Mouse (Mus musculus) embryonic facial prominence, embryonic 13.5 days (tissue): ENCODE measurements around the gene Dab2ip. TPM values are rescaled to one million over a fixed set of nuclear protein-coding genes. Genes with fewer than 3 reads are reported as not detected.
A peak's percentile ranks its signal among the peaks of the same experiment; 100 is the strongest.

ENCODE experiments used
- ATAC-seq: fragments of 200-750 bp; cut with Nextera tagmentation; 2 replicates; pipeline ENCODE4 v1.8.0; 2017; ENCODE audit warnings: low read depth; ENCODE audit not compliant: insufficient number of reproducible peaks, insufficient read depth, low FRiP score, low TSS enrichment
- H3K27ac ChIP-seq: fragments of 300-500 bp; sonication (generic); 2 replicates; pipeline ENCODE4 v1.5.1; 2015; ENCODE audit warnings: moderate library complexity, mild to moderate bottlenecking, inconsistent platforms
- H3K27me3 ChIP-seq: fragments of 300-500 bp; sonication (generic); 2 replicates; pipeline ENCODE4 v1.6.1; 2015; ENCODE audit warnings: mild to moderate bottlenecking, inconsistent platforms
- H3K36me3 ChIP-seq: fragments of 300-500 bp; sonication (generic); 2 replicates; pipeline ENCODE4 v1.6.1; 2015; ENCODE audit warnings: mild to moderate bottlenecking, inconsistent platforms
- H3K4me1 ChIP-seq: fragments of 300-500 bp; sonication (generic); 2 replicates; pipeline ENCODE4 v1.6.1; 2015; ENCODE audit warnings: inconsistent platforms
- H3K4me2 ChIP-seq: fragments of 300-500 bp; sonication (generic); 2 replicates; pipeline ENCODE4 v1.6.1; 2015; ENCODE audit warnings: moderate library complexity, mild to moderate bottlenecking, inconsistent platforms
- H3K4me3 ChIP-seq: fragments of 300-500 bp; sonication (generic); 2 replicates; pipeline ENCODE4 v1.5.1; 2015; ENCODE audit warnings: mild to moderate bottlenecking, inconsistent platforms
- H3K9ac ChIP-seq: fragments of 300-500 bp; sonication (generic); 2 replicates; pipeline ENCODE4 v1.6.1; 2015; ENCODE audit warnings: mild to moderate bottlenecking, inconsistent platforms
- H3K9me3 ChIP-seq: fragments of 300-500 bp; sonication (generic); 2 replicates; pipeline ENCODE4 v1.6.1; 2016; ENCODE audit warnings: inconsistent platforms
- WGBS: fragments of 180-500 bp; shearing (Covaris S2); methylation state at CpG from one replicate; pipeline ENCODE4 v1.1.7; 2015; ENCODE audit warnings: mixed read lengths; 5-methylcytosine and 5-hydroxymethylcytosine counted together
- polyA plus RNA-seq: library from polyadenylated mRNA; unstranded; fragments of >200 nt; fragmentation: Nextera tagmentation; extraction: Ambion mirVana; gene quantifications from 2 replicates; pipeline ENCODE4 v1.2.1, GENCODE M21; 2015

Dab2ip gene
- polyA plus RNA-seq, 1 experiment from 2014 or later: 53.2 TPM

DNA sequence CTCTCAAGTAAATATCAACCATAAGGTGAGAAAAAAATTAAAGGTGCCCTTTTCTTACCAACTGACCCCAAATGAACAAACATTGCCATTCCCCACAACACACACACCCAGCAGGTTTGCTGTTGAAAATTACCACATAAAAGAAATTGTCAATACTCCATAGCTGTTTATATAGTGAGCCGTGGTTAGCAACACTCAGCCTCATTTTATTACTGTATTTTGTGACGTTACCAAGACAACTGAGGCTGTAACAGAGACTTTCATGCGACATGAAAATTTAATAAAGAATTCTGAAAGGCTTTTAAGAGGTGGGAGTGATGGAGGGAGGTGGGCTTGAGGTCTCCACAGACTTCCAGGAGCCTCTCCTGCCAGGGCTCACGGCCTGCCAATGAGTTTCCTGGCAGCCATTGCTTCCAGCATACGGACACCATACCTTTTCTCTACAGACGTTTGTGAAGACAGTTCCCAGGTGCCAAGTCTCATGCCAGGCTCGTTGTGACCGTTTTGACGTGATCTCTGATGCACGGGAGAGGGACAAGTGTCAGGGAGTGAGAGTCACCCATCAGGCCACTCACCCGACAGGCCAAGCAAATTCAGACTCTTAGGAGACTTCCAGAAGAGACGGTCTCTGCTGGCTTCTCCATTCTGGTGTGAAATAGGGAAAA is 189.4 kb downstream of the Dab2ip start:
- Histone ChIP-seq H3K4me1 (peaks cover 25% of the 10 kb centered on the region), H3K4me3 (no peak overlapping the region), H3K9ac (no peak overlapping the region), H3K27me3 (no peaks in the 10 kb centered on the region), H3K4me2 (no peak overlapping the region), H3K36me3 (no peaks in the 10 kb centered on the region), H3K27ac (peak overlapping the region; percentile 22; the same call in 1 of the 2 replicates), H3K9me3 (no peaks in the 10 kb centered on the region)
- ATAC-seq: no peak
- WGBS: 64% methylated on average over 12 of the region's 12 CpGs

DNA sequence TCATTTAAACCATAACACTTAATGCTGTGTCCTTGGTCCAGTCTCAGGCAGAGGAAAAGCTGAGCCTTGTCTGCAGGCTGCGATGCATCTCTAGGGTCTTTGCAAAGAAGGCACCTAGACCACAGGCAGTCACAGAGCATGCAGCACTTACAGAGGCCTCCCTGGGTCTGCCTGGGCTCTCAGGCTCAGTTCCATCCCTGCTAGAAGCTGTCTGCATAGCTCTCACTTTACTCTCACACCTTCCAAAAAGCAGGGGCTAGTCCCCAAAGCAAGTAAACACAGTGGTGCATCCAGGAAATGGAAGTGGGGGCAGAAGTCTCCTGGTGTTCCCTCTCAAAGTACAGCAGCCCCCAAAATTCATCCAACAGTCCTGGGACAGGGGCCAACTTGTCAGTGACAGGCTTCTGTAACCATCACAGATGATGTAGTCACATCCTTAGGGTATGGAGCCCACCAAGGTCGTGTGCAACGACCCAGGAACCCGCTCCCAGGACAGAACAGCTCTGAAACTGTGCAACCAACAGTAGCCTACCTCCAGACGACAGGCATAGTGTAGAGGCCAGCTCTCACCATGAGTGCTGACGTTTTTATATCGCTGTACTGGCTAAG is 192.6 kb downstream of the Dab2ip start:
- 70% methylated on average over 7 of the region's 7 CpGs for WGBS
- no peak overlapping the region for H3K4me3 ChIP-seq
- ATAC-seq: no peak

GRCm38 (mm10) chr2:35751781-35752505 is 193.9 kb downstream of the Dab2ip start:
- peaks cover 17% of the 10 kb centered on the region for H3K4me1 ChIP-seq
- no peak overlapping the region for H3K9ac ChIP-seq
- H3K27me3 ChIP-seq: no peaks in the 10 kb centered on the region
- H3K4me3 ChIP-seq: no peak overlapping the region
- no peaks in the 10 kb centered on the region for H3K9me3 ChIP-seq
- no peak for ATAC-seq
- H3K4me2 ChIP-seq: no peak overlapping the region
- no peak overlapping the region for H3K27ac ChIP-seq
- no peaks in the 10 kb centered on the region for H3K36me3 ChIP-seq
- 80% methylated on average over 18 of the region's 18 CpGs for WGBS

More for the DNA sequence above, 192.6 kb downstream of the Dab2ip start:
- H3K27me3 ChIP-seq: no peaks in the 10 kb centered on the region
- H3K4me2 ChIP-seq: no peak overlapping the region
- H3K4me1 ChIP-seq: peaks cover 25% of the 10 kb centered on the region
- H3K9ac ChIP-seq: no peak overlapping the region
- H3K27ac ChIP-seq: no peak overlapping the region
- no peaks in the 10 kb centered on the region for H3K9me3 ChIP-seq
- no peaks in the 10 kb centered on the region for H3K36me3 ChIP-seq

GRCm38 (mm10) chr2:35756467-35756866 is 198.4 kb downstream of the Dab2ip start:
- H3K36me3 ChIP-seq: no peaks in the 10 kb centered on the region
- no peak overlapping the region for H3K27ac ChIP-seq
- no peak overlapping the region for H3K9ac ChIP-seq
- no peak overlapping the region for H3K4me2 ChIP-seq
- no peak for ATAC-seq
- no peaks in the 10 kb centered on the region; the same call in 1 of the 2 replicates for H3K4me1 ChIP-seq
- no peak overlapping the region for H3K4me3 ChIP-seq
- no peaks in the 10 kb centered on the region for H3K9me3 ChIP-seq
- no peaks in the 10 kb centered on the region for H3K27me3 ChIP-seq
- 72% methylated on average over 7 of the region's 7 CpGs for WGBS

GRCm38 (mm10) chr2:35760352-35760751 is 202.3 kb downstream of the Dab2ip start:
- Histone ChIP-seq H3K4me3 (no peak overlapping the region), H3K27ac (no peak overlapping the region), H3K27me3 (no peaks in the 10 kb centered on the region), H3K36me3 (no peaks in the 10 kb centered on the region), H3K9ac (no peak overlapping the region), H3K4me2 (no peak overlapping the region), H3K4me1 (no peaks in the 10 kb centered on the region; the same call in 1 of the 2 replicates), H3K9me3 (no peaks in the 10 kb centered on the region)
- ATAC-seq: no peak
- 64% methylated on average over 8 of the region's 8 CpGs for WGBS

GRCm38 (mm10) chr2:35760867-35761266 is 202.8 kb downstream of the Dab2ip start:
- Histone ChIP-seq H3K4me2 (no peak overlapping the region), H3K27me3 (no peaks in the 10 kb centered on the region), H3K4me3 (no peak overlapping the region), H3K36me3 (no peaks in the 10 kb centered on the region), H3K4me1 (no peaks in the 10 kb centered on the region; the same call in 1 of the 2 replicates), H3K9ac (no peak overlapping the region), H3K27ac (no peak overlapping the region), H3K9me3 (no peaks in the 10 kb centered on the region)
- no peak for ATAC-seq

DNA sequence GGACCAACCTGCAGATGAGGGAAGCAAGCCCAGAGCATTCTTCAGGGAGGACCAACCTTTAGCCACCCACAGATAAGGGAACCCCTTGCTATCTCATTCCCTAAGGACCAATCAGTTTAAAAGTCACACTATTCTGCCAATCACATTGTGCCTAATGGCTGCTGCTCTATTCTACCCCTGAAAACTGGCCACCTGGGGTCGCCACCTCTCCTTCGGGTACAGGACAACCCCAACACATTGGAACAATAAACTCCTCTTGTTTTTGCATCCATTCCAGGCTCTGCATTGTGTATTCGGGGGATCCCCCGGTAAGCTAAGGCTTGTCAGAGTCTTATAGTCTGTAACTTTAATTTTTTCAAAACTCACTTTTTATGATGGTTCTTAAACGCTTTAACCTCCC is 203.4 kb downstream of the Dab2ip start:
- H3K9me3 ChIP-seq: no peaks in the 10 kb centered on the region
- H3K4me2 ChIP-seq: no peak overlapping the region
- no peaks in the 10 kb centered on the region; the same call in 1 of the 2 replicates for H3K27me3 ChIP-seq
- H3K4me3 ChIP-seq: no peak overlapping the region
- 82% methylated on average over 5 of the region's 5 CpGs for WGBS
- ATAC-seq: no peak
- H3K27ac ChIP-seq: no peak overlapping the region
- H3K9ac ChIP-seq: no peak overlapping the region
- H3K36me3 ChIP-seq: no peaks in the 10 kb centered on the region
- H3K4me1 ChIP-seq: no peaks in the 10 kb centered on the region; the same call in 1 of the 2 replicates

GRCm38 (mm10) chr2:35763818-35764217 is 205.8 kb downstream of the Dab2ip start:
- peaks cover 12% of the 10 kb centered on the region for H3K4me1 ChIP-seq
- no peaks in the 10 kb centered on the region; the same call in 1 of the 2 replicates for H3K27me3 ChIP-seq
- no peak for ATAC-seq
- 89% methylated on average over 7 of the region's 7 CpGs for WGBS
- no peak overlapping the region for H3K4me2 ChIP-seq
- H3K27ac ChIP-seq: no peak overlapping the region
- H3K36me3 ChIP-seq: no peaks in the 10 kb centered on the region
- no peak overlapping the region for H3K4me3 ChIP-seq
- no peaks in the 10 kb centered on the region for H3K9me3 ChIP-seq
- H3K9ac ChIP-seq: no peak overlapping the region

DNA sequence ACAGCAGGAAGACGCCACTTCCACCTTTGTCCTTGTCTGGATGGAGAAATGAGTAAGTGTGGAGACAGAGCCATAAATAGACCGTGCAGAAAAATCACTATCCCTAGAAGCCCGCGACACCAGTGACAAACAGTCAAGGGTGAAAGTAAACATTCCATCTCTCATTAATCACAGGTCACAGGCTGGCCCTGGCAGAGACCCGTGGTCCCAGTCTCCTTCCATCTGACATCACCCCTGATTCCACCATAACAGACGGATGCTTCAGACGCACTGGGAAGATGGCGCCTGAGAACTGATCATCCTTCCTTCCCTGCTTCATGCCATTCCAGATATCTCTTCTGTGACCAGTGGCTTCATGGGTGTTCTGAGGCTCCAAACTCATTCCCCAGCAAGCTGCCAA is 206.3 kb downstream of the Dab2ip start:
- ATAC-seq: no peak
- H3K27ac ChIP-seq: no peak overlapping the region
- WGBS: 85% methylated on average over 8 of the region's 8 CpGs
- no peaks in the 10 kb centered on the region for H3K9me3 ChIP-seq
- no peaks in the 10 kb centered on the region; the same call in 1 of the 2 replicates for H3K27me3 ChIP-seq
- no peaks in the 10 kb centered on the region for H3K36me3 ChIP-seq
- no peak overlapping the region for H3K9ac ChIP-seq
- no peak overlapping the region for H3K4me2 ChIP-seq
- H3K4me3 ChIP-seq: no peak overlapping the region
- peaks cover 17% of the 10 kb centered on the region for H3K4me1 ChIP-seq

- 29% methylated on average over 14 of the region's 14 CpGs for WGBS
- H3K36me3 ChIP-seq: no peaks in the 10 kb centered on the region
- no peak overlapping the region for H3K4me3 ChIP-seq
- H3K4me2 ChIP-seq: no peak overlapping the region
- H3K9ac ChIP-seq: no peak overlapping the region
- no peak overlapping the region; the same call in 1 of the 2 replicates for H3K27ac ChIP-seq
- no peaks in the 10 kb centered on the region for H3K9me3 ChIP-seq
- no peak for ATAC-seq
- H3K27me3 ChIP-seq: no peaks in the 10 kb centered on the region; the same call in 1 of the 2 replicates
- peaks cover 20% of the 10 kb centered on the region for H3K4me1 ChIP-seq
Measured at GRCm38 (mm10) chr2:35767834-35768537, 209.9 kb downstream of the Dab2ip start.

GRCm38 (mm10) chr2:35768538-35769238 is 210.6 kb downstream of the Dab2ip start:
- 34% methylated on average over 4 of the region's 4 CpGs for WGBS
- Histone ChIP-seq H3K4me1 (peaks cover 20% of the 10 kb centered on the region), H3K36me3 (no peaks in the 10 kb centered on the region), H3K27ac (no peak overlapping the region), H3K9me3 (no peaks in the 10 kb centered on the region), H3K9ac (no peak overlapping the region), H3K27me3 (no peaks in the 10 kb centered on the region; the same call in 1 of the 2 replicates), H3K4me3 (no peak overlapping the region), H3K4me2 (no peak overlapping the region)
- no peak for ATAC-seq
